Mouse (Mus musculus) forebrain, postnatal 0 days (tissue): Measurements from ENCODE around the gene Neu2. TPM values are rescaled to one million over a fixed set of nuclear protein-coding genes. Genes with fewer than 3 reads are reported as not detected.

Experiments used
- ATAC-seq: fragments of 200-750 bp; cut with Nextera tagmentation; 2 replicates; pipeline ENCODE4 v1.8.0; 2017; ENCODE audit warnings: mild to moderate bottlenecking, moderate library complexity
- DNase-seq: peaks from one replicate; pipeline ENCODE4 v3.0.0-alpha.2; 2015
- H3K27ac ChIP-seq: fragments of 300-500 bp; sonication (generic); 2 replicates; pipeline ENCODE4 v1.5.1; 2014; ENCODE audit warnings: low read depth, mild to moderate bottlenecking, antibody characterized with exemption, low read length, moderate library complexity, mixed read lengths
- H3K27me3 ChIP-seq: fragments of 300-500 bp; sonication (generic); 2 replicates; pipeline ENCODE4 v1.6.1; 2014; ENCODE audit warnings: mild to moderate bottlenecking, low read length, mixed read lengths; ENCODE audit not compliant: insufficient read depth
- H3K36me3 ChIP-seq: fragments of 300-500 bp; sonication (generic); 2 replicates; pipeline ENCODE4 v1.6.1; 2014; ENCODE audit warnings: mild to moderate bottlenecking, moderate library complexity; ENCODE audit not compliant: insufficient read depth
- H3K4me1 ChIP-seq: fragments of 300-500 bp; sonication (generic); 2 replicates; pipeline ENCODE4 v1.6.1; 2014; ENCODE audit warnings: antibody characterized with exemption; ENCODE audit not compliant: insufficient read depth
- H3K4me2 ChIP-seq: fragments of 300-500 bp; sonication (generic); 2 replicates; pipeline ENCODE4 v1.6.1; 2014; ENCODE audit warnings: low read depth, mild to moderate bottlenecking, moderate library complexity
- H3K4me3 ChIP-seq: fragments of 300-500 bp; sonication (generic); 2 replicates; pipeline ENCODE4 v1.5.1; 2014; ENCODE audit warnings: low read depth, low read length, mixed read lengths
- H3K9ac ChIP-seq: fragments of 300-500 bp; sonication (generic); 2 replicates; pipeline ENCODE4 v1.6.1; 2014; ENCODE audit warnings: mild to moderate bottlenecking
- H3K9me3 ChIP-seq: fragments of 300-500 bp; sonication (generic); 2 replicates; pipeline ENCODE4 v1.6.1; 2016; ENCODE audit warnings: low read length
- CTCF ChIP-seq: sonication (generic); IDR thresholded peaks from 2 replicates; pipeline ENCODE4 v1.5.1; 2016; ENCODE audit warnings: antibody characterized with exemption, control low read depth, low read depth
- WGBS: fragments of 180-500 bp; shearing (Covaris S2); extraction: QIAGEN DNeasy Blood & Tissue Kit; methylation state at CpG from one replicate; pipeline ENCODE4 v1.1.7; 2014; 5-methylcytosine and 5-hydroxymethylcytosine counted together
- polyA plus RNA-seq: library from polyadenylated mRNA; unstranded; fragments of >200 nt; fragmentation: Nextera tagmentation; extraction: Ambion mirVana; gene quantifications from 2 replicates; pipeline ENCODE4 v1.2.1, GENCODE M21; 2015
- total RNA-seq: library from RNA; depleted of rRNA; stranded (reverse); fragments of >200 nt; gene quantifications from 2 replicates; pipeline ENCODE4 v1.2.3, GENCODE M21; 2014

Gene Neu2
- total and polyA plus RNA-seq, 2 experiments from 2014 or later, result 0.99 to 1.4 TPM

GRCm38 (mm10) chr1:87632163-87632562, 122.5 kb downstream of the Neu2 start:
- H3K4me1 ChIP-seq, result no peaks in the 10 kb centered on the region
- H3K27me3 ChIP-seq, result no peaks in the 10 kb centered on the region
- no peak for ATAC-seq
- no peak overlapping the region for H3K4me3 ChIP-seq
- H3K4me2 ChIP-seq, result no peak overlapping the region
- DNase-seq, result no peak
- no peaks in the 10 kb centered on the region for H3K36me3 ChIP-seq
- H3K9ac ChIP-seq, result no peak overlapping the region
- no peaks in the 10 kb centered on the region for H3K9me3 ChIP-seq
- no peak for TF ChIP-seq CTCF
- no peak overlapping the region for H3K27ac ChIP-seq
- 76% methylated on average over 6 of the region's 6 CpGs for WGBS

- Histone ChIP-seq H3K9ac (no peak overlapping the region), H3K27me3 (no peaks in the 10 kb centered on the region), H3K4me3 (no peak overlapping the region), H3K27ac (no peak overlapping the region), H3K9me3 (no peaks in the 10 kb centered on the region), H3K4me2 (no peak overlapping the region), H3K36me3 (no peaks in the 10 kb centered on the region), H3K4me1 (no peaks in the 10 kb centered on the region)
- no peak for ATAC-seq
- DNase-seq, result no peak
- no peak for TF ChIP-seq CTCF
- 90% methylated on average over 12 of the region's 12 CpGs for WGBS
Measured at GRCm38 (mm10) chr1:87636716-87637117, 127.0 kb downstream of the Neu2 start.

- ATAC-seq (no peak), DNase-seq (no peak)
- Histone ChIP-seq H3K4me2 (no peak overlapping the region), H3K9me3 (no peaks in the 10 kb centered on the region), H3K4me1 (no peaks in the 10 kb centered on the region), H3K9ac (no peak overlapping the region), H3K36me3 (no peaks in the 10 kb centered on the region), H3K27ac (no peak overlapping the region), H3K27me3 (no peaks in the 10 kb centered on the region), H3K4me3 (no peak overlapping the region)
- TF ChIP-seq CTCF, result no peak
- WGBS, result 91% methylated on average over 4 of the region's 4 CpGs
Measured at GRCm38 (mm10) chr1:87637121-87637877, 127.6 kb downstream of the Neu2 start.

DNA sequence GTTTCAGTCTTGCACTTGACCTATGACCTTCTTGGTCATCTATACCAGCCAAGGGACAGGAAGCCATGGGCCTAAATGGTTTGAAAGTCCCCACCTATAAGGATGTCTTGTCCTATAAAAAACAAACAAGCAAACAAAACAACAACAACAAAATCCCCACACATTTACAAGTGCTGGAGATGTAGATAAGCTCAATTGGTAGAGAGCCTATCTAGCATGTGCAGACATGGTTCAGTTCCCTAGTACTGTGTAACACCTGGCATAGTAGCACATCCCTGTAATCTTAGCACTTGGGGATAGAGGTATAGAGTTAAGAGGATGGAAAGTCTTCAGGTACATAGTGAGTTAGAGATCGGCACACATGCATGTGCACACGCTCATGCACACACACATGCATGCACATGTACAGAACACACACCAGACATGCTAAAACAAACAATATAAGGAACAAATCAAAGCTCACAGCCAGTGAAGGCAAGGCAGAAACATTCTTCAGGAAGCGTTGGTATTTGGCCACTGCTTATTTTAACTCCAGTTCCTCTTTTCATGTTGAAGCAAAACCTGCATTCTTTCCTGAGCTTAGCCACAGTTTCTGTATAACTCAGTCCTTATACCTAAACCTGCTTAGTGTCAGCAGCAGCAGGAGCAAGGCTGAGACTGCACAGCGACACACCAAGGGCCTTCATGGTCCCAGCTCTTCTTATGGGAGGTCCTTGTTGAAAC, 128.3 kb downstream of the Neu2 start:
- TF ChIP-seq CTCF, result no peak
- Histone ChIP-seq H3K36me3 (no peaks in the 10 kb centered on the region), H3K4me2 (no peak overlapping the region)

DNA sequence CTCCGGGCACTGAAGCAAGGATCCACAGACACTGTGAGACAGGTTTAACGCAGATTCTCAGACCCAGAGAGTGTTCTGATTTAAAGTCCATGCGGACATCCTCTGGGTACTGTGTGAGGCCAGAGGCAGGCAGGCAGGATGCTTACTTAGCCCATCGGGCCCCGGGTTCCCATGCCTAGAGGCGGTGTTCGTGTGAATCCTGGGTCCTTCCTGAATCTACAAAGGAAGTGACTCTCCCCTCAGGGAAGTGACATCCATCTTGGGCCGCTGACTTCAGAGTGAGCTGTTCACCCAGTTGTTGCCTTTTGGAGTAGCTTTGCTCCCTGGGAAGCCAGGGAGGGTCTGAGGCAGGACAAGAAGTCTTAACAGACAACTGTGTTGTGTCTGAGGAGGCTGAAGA, 130.0 kb downstream of the Neu2 start:
- 94% methylated on average over 8 of the region's 8 CpGs for WGBS
- no peak overlapping the region for H3K27ac ChIP-seq

More for the DNA sequence above, 128.3 kb downstream of the Neu2 start:
- no peaks in the 10 kb centered on the region for H3K27me3 ChIP-seq
- H3K27ac ChIP-seq, result no peak overlapping the region
- no peak overlapping the region for H3K9ac ChIP-seq
- no peak overlapping the region for H3K4me3 ChIP-seq
- no peak for ATAC-seq
- DNase-seq, result no peak
- 91% methylated on average over 4 of the region's 4 CpGs for WGBS
- H3K4me1 ChIP-seq, result no peaks in the 10 kb centered on the region
- no peaks in the 10 kb centered on the region for H3K9me3 ChIP-seq

DNA sequence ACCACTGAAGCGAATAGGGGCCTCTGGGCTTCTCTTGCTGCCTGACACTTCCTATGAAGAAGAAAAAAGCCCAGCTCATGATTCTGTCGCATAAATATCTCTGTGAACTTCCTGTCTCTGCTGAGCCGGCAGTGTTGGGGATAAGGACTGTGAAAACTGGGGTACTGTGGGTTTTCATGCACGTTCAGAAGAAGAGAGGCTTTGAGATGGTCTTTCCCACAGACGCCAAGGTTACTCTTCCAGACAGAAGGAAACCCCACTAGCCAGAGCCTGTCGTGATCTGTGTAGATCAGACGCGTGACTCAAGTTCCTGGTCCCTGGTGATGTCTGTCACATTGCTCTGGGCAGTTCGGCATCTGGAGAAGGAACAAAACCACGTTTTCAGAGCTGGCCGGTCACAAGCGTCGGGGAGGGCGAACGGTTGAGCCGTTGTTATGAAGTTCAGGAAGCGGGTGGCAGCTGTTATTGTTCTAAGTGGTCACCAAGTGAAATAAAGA, 130.5 kb downstream of the Neu2 start:
- no peak for ATAC-seq
- WGBS, result 81% methylated on average over 17 of the region's 17 CpGs

More for the DNA sequence above, 130.0 kb downstream of the Neu2 start:
- TF ChIP-seq CTCF, result no peak
- H3K36me3 ChIP-seq, result no peaks in the 10 kb centered on the region
- ATAC-seq (no peak), DNase-seq (no peak)
- H3K4me1 ChIP-seq, result no peaks in the 10 kb centered on the region
- H3K4me2 ChIP-seq, result no peak overlapping the region
- H3K9ac ChIP-seq, result no peak overlapping the region
- no peaks in the 10 kb centered on the region for H3K27me3 ChIP-seq
- H3K4me3 ChIP-seq, result no peak overlapping the region
- no peaks in the 10 kb centered on the region for H3K9me3 ChIP-seq

DNA sequence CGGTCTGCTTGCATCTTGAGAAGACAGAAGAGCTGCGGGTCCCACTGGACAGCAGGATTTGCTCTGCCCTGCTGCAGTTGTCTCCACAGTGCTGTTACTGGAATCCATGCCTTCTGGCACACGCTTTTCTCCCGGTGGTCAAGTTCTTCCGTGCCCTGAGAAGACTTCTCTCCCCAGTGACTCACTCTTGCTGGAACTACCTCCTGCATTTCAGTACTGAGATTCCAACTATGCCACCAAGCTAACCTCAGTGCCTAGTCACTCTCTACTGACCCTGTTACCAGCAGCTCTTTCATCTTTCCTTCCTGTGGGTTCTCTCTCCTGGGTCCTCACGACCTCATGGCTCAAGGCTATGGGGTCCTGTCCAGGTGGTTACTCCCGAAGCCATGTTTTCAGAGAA, 133.3 kb downstream of the Neu2 start:
- 87% methylated on average over 7 of the region's 7 CpGs for WGBS
- no peak for ATAC-seq

More for the DNA sequence above, 130.5 kb downstream of the Neu2 start:
- H3K27ac ChIP-seq, result no peak overlapping the region
- no peak for TF ChIP-seq CTCF
- no peaks in the 10 kb centered on the region for H3K36me3 ChIP-seq
- no peak overlapping the region for H3K4me2 ChIP-seq
- H3K27me3 ChIP-seq, result no peaks in the 10 kb centered on the region
- no peak for DNase-seq
- H3K4me1 ChIP-seq, result no peaks in the 10 kb centered on the region
- H3K9me3 ChIP-seq, result no peaks in the 10 kb centered on the region
- H3K9ac ChIP-seq, result no peak overlapping the region
- H3K4me3 ChIP-seq, result no peak overlapping the region

More for the DNA sequence above, 133.3 kb downstream of the Neu2 start:
- no peak overlapping the region for H3K9ac ChIP-seq
- no peak for DNase-seq
- no peak overlapping the region for H3K4me3 ChIP-seq
- H3K36me3 ChIP-seq, result no peaks in the 10 kb centered on the region
- H3K4me1 ChIP-seq, result no peaks in the 10 kb centered on the region
- no peaks in the 10 kb centered on the region for H3K27me3 ChIP-seq
- no peak for TF ChIP-seq CTCF
- H3K27ac ChIP-seq, result no peak overlapping the region
- H3K4me2 ChIP-seq, result no peak overlapping the region
- no peaks in the 10 kb centered on the region for H3K9me3 ChIP-seq
